Mouse (Mus musculus) limb, embryonic 14.5 days (tissue): ENCODE measurements at regions not wholly inside any gene's neighbourhood (a gene's known extent, or its start where the extent isn't known, plus 50 kb on each side); places are given as distances from the start of the nearest gene placed in this dataset.

Experiments used
- ATAC-seq: fragments of 200-750 bp; cut with Nextera tagmentation; 2 replicates; pipeline ENCODE4 v1.8.0; 2017; ENCODE audit warnings: low read depth, moderate number of reproducible peaks, moderate TSS enrichment; ENCODE audit not compliant: low FRiP score
- DNase-seq: peaks from one replicate; pipeline ENCODE4 v3.0.0-alpha.2; 2015; ENCODE audit warnings: low spot score
- H3K27ac ChIP-seq: fragments of 300-500 bp; sonication (generic); replicated peaks from 2 replicates; pipeline ENCODE4 v1.5.1; 2014; ENCODE audit warnings: low read depth, mild to moderate bottlenecking, low read length, moderate library complexity, mixed read lengths
- H3K27me3 ChIP-seq: fragments of 300-500 bp; sonication (generic); 2 replicates; pipeline ENCODE4 v1.6.1; 2014; ENCODE audit warnings: low read length, mixed read lengths; ENCODE audit not compliant: control insufficient read depth, insufficient read depth
- H3K36me3 ChIP-seq: fragments of 300-500 bp; sonication (generic); 2 replicates; pipeline ENCODE4 v1.6.1; 2014; ENCODE audit warnings: mild to moderate bottlenecking, low read length, moderate library complexity, mixed read lengths; ENCODE audit not compliant: control insufficient read depth, insufficient read depth
- H3K4me1 ChIP-seq: fragments of 300-500 bp; sonication (generic); 2 replicates; pipeline ENCODE4 v1.6.1; 2014; ENCODE audit warnings: antibody characterized with exemption, low read length, mixed read lengths; ENCODE audit not compliant: control insufficient read depth, insufficient read depth
- H3K4me2 ChIP-seq: fragments of 300-500 bp; sonication (generic); replicated peaks from 2 replicates; pipeline ENCODE4 v1.6.1; 2014; ENCODE audit warnings: low read depth, mild to moderate bottlenecking, low read length, moderate library complexity; ENCODE audit not compliant: severe bottlenecking
- H3K4me3 ChIP-seq: fragments of 300-500 bp; sonication (generic); replicated peaks from 2 replicates; pipeline ENCODE4 v1.5.1; 2014; ENCODE audit warnings: low read length
- H3K9ac ChIP-seq: fragments of 300-500 bp; sonication (generic); 2 replicates; pipeline ENCODE4 v1.6.1; 2014; ENCODE audit warnings: mild to moderate bottlenecking, low read depth, low read length, moderate library complexity; ENCODE audit not compliant: severe bottlenecking
- H3K9me3 ChIP-seq: fragments of 300-500 bp; sonication (generic); 2 replicates; pipeline ENCODE4 v1.6.1; 2016; ENCODE audit warnings: low read length; ENCODE audit not compliant: control insufficient read depth
- POLR2A ChIP-seq: fragments of 200-500 bp; IDR thresholded peaks from 2 replicates; pipeline ENCODE4 v1.8.0; 2012; ENCODE audit warnings: inconsistent platforms, mild to moderate bottlenecking, moderate library complexity, borderline replicate concordance; ENCODE audit not compliant: insufficient read depth, insufficient read length; ENCODE audit errors: extremely low read depth
- WGBS: fragments of 180-500 bp; shearing (Covaris S2); extraction: QIAGEN DNeasy Blood & Tissue Kit; methylation state at CpG from one replicate; pipeline ENCODE4 v1.1.7; 2014; 5-methylcytosine and 5-hydroxymethylcytosine counted together

- DNase-seq (no peak), ATAC-seq (no peak)
- Histone ChIP-seq H3K27ac (no peak overlapping the region), H3K4me1 (peaks cover 7% of the 10 kb centered on the region; the same call in 1 of the 2 replicates), H3K27me3 (no peaks in the 10 kb centered on the region), H3K4me2 (no peak overlapping the region), H3K9ac (no peak overlapping the region), H3K9me3 (no peaks in the 10 kb centered on the region), H3K4me3 (no peak overlapping the region), H3K36me3 (no peaks in the 10 kb centered on the region)
- no peak for TF ChIP-seq POLR2A
- WGBS, result 38% methylated on average over 5 of the region's 5 CpGs
Measured at GRCm38 (mm10) chrX:11895396-11895795, 264.8 kb downstream of the Bcor start.

- Histone ChIP-seq H3K36me3 (no peaks in the 10 kb centered on the region), H3K4me1 (peaks cover 7% of the 10 kb centered on the region; the same call in 1 of the 2 replicates), H3K9me3 (no peaks in the 10 kb centered on the region), H3K9ac (no peak overlapping the region), H3K27ac (no peak overlapping the region), H3K4me2 (no peak overlapping the region), H3K27me3 (no peaks in the 10 kb centered on the region), H3K4me3 (no peak overlapping the region)
- DNase-seq, result no peak
- WGBS, result 84% methylated on average over 8 of the region's 8 CpGs
- no peak for ATAC-seq
- no peak for TF ChIP-seq POLR2A
Measured at GRCm38 (mm10) chrX:11898280-11898679, 261.9 kb downstream of the Bcor start.

GRCm38 (mm10) chrX:11899051-11899450, 261.1 kb downstream of the Bcor start:
- Histone ChIP-seq H3K4me1 (peaks cover 3% of the 10 kb centered on the region; the same call in 1 of the 2 replicates), H3K36me3 (no peaks in the 10 kb centered on the region), H3K9ac (no peak overlapping the region), H3K4me3 (no peak overlapping the region), H3K9me3 (no peaks in the 10 kb centered on the region), H3K27me3 (no peaks in the 10 kb centered on the region), H3K27ac (no peak overlapping the region), H3K4me2 (no peak overlapping the region)
- DNase-seq, result no peak
- no peak for TF ChIP-seq POLR2A
- 93% methylated on average over 6 of the region's 6 CpGs for WGBS
- ATAC-seq, result no peak

GRCm38 (mm10) chrX:11899914-11900313, 260.2 kb downstream of the Bcor start:
- whole genome bisulfite sequencing, result 51% methylated on average over 3 of the region's 3 CpGs

GRCm38 (mm10) chrX:11901791-11902190, 258.4 kb downstream of the Bcor start:
- DNase-seq, result no peak

More at GRCm38 (mm10) chrX:11899914-11900313, 260.2 kb downstream of the Bcor start:
- H3K9ac ChIP-seq, result no peak overlapping the region
- no peaks in the 10 kb centered on the region for H3K9me3 ChIP-seq
- H3K4me3 ChIP-seq, result no peak overlapping the region
- H3K4me1 ChIP-seq, result no peaks in the 10 kb centered on the region
- H3K4me2 ChIP-seq, result no peak overlapping the region
- TF ChIP-seq POLR2A, result no peak
- no peaks in the 10 kb centered on the region for H3K27me3 ChIP-seq
- no peak overlapping the region for H3K27ac ChIP-seq
- DNase-seq, result no peak
- no peak for ATAC-seq
- no peaks in the 10 kb centered on the region for H3K36me3 ChIP-seq

GRCm38 (mm10) chrX:11903116-11903700, 256.9 kb downstream of the Bcor start:
- WGBS, result 92% methylated on average over 4 of the region's 4 CpGs
- H3K27me3 ChIP-seq, result no peaks in the 10 kb centered on the region

More at GRCm38 (mm10) chrX:11901791-11902190, 258.4 kb downstream of the Bcor start:
- ATAC-seq, result no peak
- H3K4me1 ChIP-seq, result no peaks in the 10 kb centered on the region
- no peak overlapping the region for H3K4me2 ChIP-seq
- TF ChIP-seq POLR2A, result no peak
- no peak overlapping the region for H3K27ac ChIP-seq
- H3K9ac ChIP-seq, result no peak overlapping the region
- 56% methylated on average over 5 of the region's 5 CpGs for WGBS
- H3K9me3 ChIP-seq, result no peaks in the 10 kb centered on the region
- H3K27me3 ChIP-seq, result no peaks in the 10 kb centered on the region
- H3K4me3 ChIP-seq, result no peak overlapping the region
- H3K36me3 ChIP-seq, result no peaks in the 10 kb centered on the region

More at GRCm38 (mm10) chrX:11903116-11903700, 256.9 kb downstream of the Bcor start:
- H3K4me1 ChIP-seq, result no peaks in the 10 kb centered on the region
- H3K9me3 ChIP-seq, result no peaks in the 10 kb centered on the region
- ATAC-seq, result no peak
- H3K36me3 ChIP-seq, result no peaks in the 10 kb centered on the region
- TF ChIP-seq POLR2A, result no peak
- H3K4me2 ChIP-seq, result no peak overlapping the region
- DNase-seq, result no peak
- H3K4me3 ChIP-seq, result no peak overlapping the region
- H3K9ac ChIP-seq, result no peak overlapping the region
- no peak overlapping the region for H3K27ac ChIP-seq
